ENCODE assay signal across 12 mouse cellular contexts in the genomic region with DNA sequence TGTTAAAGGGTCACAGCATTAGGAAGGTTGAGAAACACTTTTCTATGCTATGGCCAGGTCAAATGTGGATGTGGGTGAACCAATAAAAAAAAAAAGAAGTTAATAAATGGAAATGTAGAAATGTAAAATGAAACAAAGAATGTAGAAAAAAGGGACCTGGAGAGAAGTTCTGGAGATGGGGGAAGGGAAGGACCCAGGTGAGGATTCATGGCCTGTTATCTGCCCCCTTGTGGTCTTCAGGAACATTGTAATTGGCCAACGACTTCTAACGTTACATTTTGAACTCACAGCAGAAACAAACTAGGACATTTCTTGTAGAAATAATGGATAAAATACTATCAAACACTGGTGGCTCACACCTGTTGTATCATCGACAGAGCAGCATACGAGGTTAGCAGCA. TPM values are rescaled to one million over a fixed set of nuclear protein-coding genes. Genes with fewer than 3 reads are reported as not detected.
DNase-seq lines count a peak whose midpoint lies in the region; TF ChIP-seq lines count a peak whose summit lies in the region.
"Had no signal": no experiment of that assay in that cellular context is flagged by ENCODE, and none has a peak within 500 bp of the region (broad histone marks: within the 10 kb centered on the region; RNA-seq: fewer than 3 reads in every experiment).

No protein-coding gene starts in this region.

- DNase-seq in embryo, embryonic 10.5 days (ENCODE audit: low spot score), result peak; percentile 49
- DNase-seq in embryo, embryonic 10 days (ENCODE audit: low spot score), result no peak
- DNase-seq in left cerebral cortex, adult 2 months (ENCODE audit: extremely low spot score in 1 of 2, low spot score in 2 of 2), result no peak
- no peak for DNase-seq in left cerebral cortex, adult 9 months (ENCODE audit: low spot score in 2 of 2)
- DNase-seq in CD4-positive, CD25-positive, alpha-beta regulatory T cell, adult 2 months (ENCODE audit: low read depth, low spot score), result peak; percentile 32
- DNase-seq in ovary, postnatal 36 days (ENCODE audit: low spot score), result no peak
- no peak for DNase-seq in adrenal gland, adult 18-20 months (ENCODE audit: low spot score in 2 of 2)
- DNase-seq: adrenal gland, postnatal 36 days; kidney, adult 8-10 months had no signal

- TF ChIP-seq POLR2A in cortical plate, adult 2 months (IDR thresholded peaks at IDR 0.05; ENCODE audit: extremely low read depth, insufficient read depth, low read length), result no peak

- intact Hi-C loops in left cerebral cortex, adult 2 months (cut with DNase I), result loop anchor here (5.0 kb wide), 2 partner anchors 38 to 118 kb away; a partner anchor contains a TSS

- no peak overlapping the region for H3K27ac ChIP-seq in left cerebral cortex, adult 2 months
- H3K27ac ChIP-seq in cortical plate, adult 2 months (ENCODE audit: insufficient read depth, low read length), result no peak overlapping the region
- H3K27ac ChIP-seq: embryonic facial prominence, embryonic 13.5 days; lung, embryonic 15.5 days had no signal

- TF ChIP-seq CTCF in left cerebral cortex, adult 2 months (IDR thresholded peaks at IDR 0.05), result peak; percentile 59
- TF ChIP-seq CTCF in cortical plate, adult 2 months (IDR thresholded peaks at IDR 0.05; ENCODE audit: extremely low read depth, insufficient read depth, low read length), result peak; percentile 43; the same call in 1 of the 2 replicates

- no peaks in the 10 kb centered on the region for H3K4me1 ChIP-seq in cortical plate, adult 2 months (ENCODE audit: control insufficient read depth, insufficient read depth, low read length)
- H3K4me1 ChIP-seq: lung, embryonic 15.5 days had no signal

- no peak overlapping the region for H3K4me3 ChIP-seq in left cerebral cortex, adult 2 months
- H3K4me3 ChIP-seq in cortical plate, adult 2 months (ENCODE audit: insufficient read depth, low read length), result no peak overlapping the region
- H3K4me3 ChIP-seq: embryonic facial prominence, embryonic 13.5 days; lung, embryonic 15.5 days had no signal

RNA-seq across cellular contexts. Expression of a gene that starts 7.9 kb away (rescaled TPM):
- 10 to 100 TPM; 69.0 to 72.4 TPM for total RNA-seq in left cerebral cortex, adult 2 months (2021)
- polyA plus RNA-seq in cortical plate, adult 2 months (2012; rRNA removed), result 39.9 and 40.0 TPM in 2 replicates
- total RNA-seq in adrenal gland, adult 18-20 months (2021), result 10 to 100 TPM; 33.7 to 42.6 TPM

RNA-seq across cellular contexts. Expression of a gene that starts 38.4 kb away (rescaled TPM):
- 10 to 100 TPM; 17.9 to 22.6 TPM for total RNA-seq in left cerebral cortex, adult 2 months (2021)
- 5.4 and 5.7 TPM in 2 replicates for polyA plus RNA-seq in cortical plate, adult 2 months (2012; rRNA removed)
- total RNA-seq in adrenal gland, adult 18-20 months (2021), result under 1 TPM; 0.38 to 0.50 TPM

Comparison
In these comparisons a context has a peak if more than half of its experiments do, and no peak if none do; other contexts are left out.
1. DNase-seq: peak in embryo, embryonic 10.5 days (single experiment) and CD4-positive, CD25-positive, alpha-beta regulatory T cell, adult 2 months (single experiment); none in embryo, embryonic 10 days (single experiment), left cerebral cortex, adult 2 months (0 of 2), left cerebral cortex, adult 9 months (0 of 2), ovary, postnatal 36 days (single experiment) and adrenal gland, adult 18-20 months (0 of 2).
2. RNA of a gene that starts 38.4 kb away (total RNA-seq): 17.9 to 22.6 TPM in left cerebral cortex, adult 2 months; 0.38 to 0.50 TPM in adrenal gland, adult 18-20 months; every median in the first group is over 10 times any median in the second.